Mouse (Mus musculus) naive thymus-derived CD4-positive, alpha-beta T cell, adult 2 months (primary cell): ENCODE results near the gene Ccr4.
A peak's percentile ranks its signal among the peaks of the same experiment; 100 is the strongest.

Experiments used
- DNase-seq: peaks from one replicate; pipeline ENCODE4 v3.0.0-alpha.2; 2011; ENCODE audit warnings: low read depth

The Ccr4 gene

GRCm38 (mm10) chr9:114468701-114469100, 36.0 kb downstream of the Ccr4 start:
- DNase-seq: no peak

- no peak for DNase-seq
Measured at GRCm38 (mm10) chr9:114468217-114468616, 36.5 kb downstream of the Ccr4 start.

- DNase-seq: no peak
Measured at GRCm38 (mm10) chr9:114466871-114467270, 37.8 kb downstream of the Ccr4 start.

- no peak for DNase-seq
Measured at GRCm38 (mm10) chr9:114465442-114465841, 39.3 kb downstream of the Ccr4 start.

GRCm38 (mm10) chr9:114462569-114462968, 42.1 kb downstream of the Ccr4 start:
- no peak for DNase-seq

- no peak for DNase-seq
Measured at GRCm38 (mm10) chr9:114458436-114458835, 46.3 kb downstream of the Ccr4 start.

- no peak for DNase-seq
Measured at GRCm38 (mm10) chr9:114455420-114455819, 49.3 kb downstream of the Ccr4 start.

- DNase-seq: peak; percentile 60
Measured at GRCm38 (mm10) chr9:114452418-114452817, 52.3 kb downstream of the Ccr4 start.

GRCm38 (mm10) chr9:114451615-114452014, 53.1 kb downstream of the Ccr4 start:
- peak; percentile 77 for DNase-seq

GRCm38 (mm10) chr9:114449120-114449754, 55.5 kb downstream of the Ccr4 start:
- DNase-seq: no peak

GRCm38 (mm10) chr9:114448700-114449099, 56.0 kb downstream of the Ccr4 start:
- DNase-seq: no peak

- DNase-seq: no peak
Measured at GRCm38 (mm10) chr9:114446887-114447286, 57.8 kb downstream of the Ccr4 start.

- peak; percentile 87 for DNase-seq
Measured at GRCm38 (mm10) chr9:114443351-114443750, 61.4 kb downstream of the Ccr4 start.

- no peak for DNase-seq
Measured at GRCm38 (mm10) chr9:114442893-114443292, 61.8 kb downstream of the Ccr4 start.

GRCm38 (mm10) chr9:114442225-114442624, 62.5 kb downstream of the Ccr4 start:
- DNase-seq: no peak

- DNase-seq: peak; percentile 84
Measured at GRCm38 (mm10) chr9:114440548-114440947, 64.2 kb downstream of the Ccr4 start.
